Mouse (Mus musculus) liver, postnatal 0 days (tissue): ENCODE data around the gene Cdk14.

ENCODE experiments used
- CTCF ChIP-seq: sonication (generic); IDR thresholded peaks from 2 replicates; pipeline ENCODE4 v1.5.1; 2016; ENCODE audit warnings: antibody characterized with exemption, low read depth
- EP300 ChIP-seq: IDR thresholded peaks from 2 replicates; pipeline ENCODE4 v1.6.1; 2016; ENCODE audit warnings: antibody characterized with exemption, low read depth, mild to moderate bottlenecking

- TF ChIP-seq CTCF, result no peak
- TF ChIP-seq EP300, result no peak
Measured at GRCm38 (mm10) chr5:4870041-4870726, 549.9 kb downstream of the Cdk14 start.
